Comparison of ENCODE assay signal across 8 mouse cellular contexts in the genomic region with DNA sequence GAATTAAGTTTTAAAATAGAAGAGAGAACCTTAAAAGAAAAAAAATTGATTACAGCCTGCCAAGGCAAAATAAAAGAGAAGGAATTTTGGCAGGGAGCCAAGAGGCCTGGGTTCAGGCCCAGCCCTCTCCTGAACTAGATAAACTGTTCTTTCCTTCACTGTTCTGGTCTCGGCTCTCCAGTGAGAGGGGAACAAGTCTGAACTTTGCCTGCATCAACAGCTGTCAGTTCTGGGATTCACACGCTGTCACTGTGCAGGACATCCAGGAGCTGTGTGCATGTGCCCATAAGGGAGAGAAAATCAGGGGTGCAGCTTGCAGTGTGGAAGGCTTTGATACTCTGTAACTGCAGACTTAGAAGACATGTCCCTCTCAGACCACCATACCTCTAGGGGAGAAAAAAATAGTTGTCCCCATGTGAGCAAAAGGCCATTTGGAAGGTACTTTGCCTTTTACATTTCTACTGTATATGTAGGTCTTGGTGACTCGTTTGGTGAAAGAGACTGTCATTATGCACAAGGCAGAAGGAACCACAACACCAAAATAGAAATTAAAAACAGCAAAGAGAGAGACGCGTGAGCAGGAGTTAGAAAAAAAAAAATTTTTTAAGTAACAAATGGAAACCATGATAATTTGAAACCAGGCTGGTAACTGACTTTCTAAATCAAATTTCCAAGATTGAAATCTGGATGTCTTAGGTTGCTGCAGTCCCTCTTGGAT.
A peak's percentile ranks its signal among the peaks of the same experiment; 100 is the strongest.
DNase-seq lines count a peak whose midpoint lies in the region; ATAC-seq and TF ChIP-seq lines count a peak whose summit lies in the region.

No protein-coding gene starts in this region.

- peak; percentile 58 for TF ChIP-seq EP300 in CH12.LX (IDR thresholded peaks at IDR 0.05; ENCODE audit: low read length)

- WGBS in midbrain, postnatal 0 days, result 62% methylated on average over 5 of the region's 5 CpGs

- in situ Hi-C loops in CH12.LX (cut with MboI; ENCODE audit: low pct_ligation_motif_present, low pct_unique_long_range_greater_than_20kb, low sequenced_read_pairs), result no loop called here

- ATAC-seq in midbrain, postnatal 0 days (ENCODE audit: low FRiP score), result no peak

- peak overlapping the region; percentile 70 for H3K27ac ChIP-seq in CH12.LX (ENCODE audit: insufficient read depth, low read depth)
- no peak overlapping the region for H3K27ac ChIP-seq in midbrain, postnatal 0 days (ENCODE audit: low read depth, low read length)

- H3K4me3 ChIP-seq in CH12.LX (replicated peaks in 1 of 3; ENCODE audit: low read depth in 2 of 3, low read length in 2 of 3, poor library complexity in 1 of 3), result no peak overlapping the region
- no peak overlapping the region for H3K4me3 ChIP-seq in midbrain, postnatal 0 days (ENCODE audit: low read depth, low read length)

- no peak for TF ChIP-seq RAD21 in CH12.LX (IDR thresholded peaks at IDR 0.05; ENCODE audit: low read depth, low read length)

- peak overlapping the region; percentile 44; the same call in 1 of the 2 replicates for H3K4me2 ChIP-seq in CH12.LX (ENCODE audit: insufficient read depth, low read depth, poor library complexity, severe bottlenecking)
- no peak overlapping the region for H3K4me2 ChIP-seq in midbrain, postnatal 0 days (ENCODE audit: low read depth, low read length, poor library complexity, severe bottlenecking)

- H3K9me3 ChIP-seq in CH12.LX (replicated peaks; ENCODE audit: low read length), result no peaks in the 10 kb centered on the region
- no peaks in the 10 kb centered on the region for H3K9me3 ChIP-seq in midbrain, postnatal 0 days (ENCODE audit: low read length)

- TF ChIP-seq POLR2A in CH12.LX (IDR thresholded peaks at IDR 0.05; ENCODE audit: low read depth, low read length), result no peak

- intact Hi-C loops in heart, postnatal 25 days (cut with DNase I), result loop anchor here (10.0 kb wide), 1 partner anchor 185 kb away; no protein-coding TSS in a partner anchor

- H3K27me3 ChIP-seq in CH12.LX (replicated peaks), result no peaks in the 10 kb centered on the region
- no peaks in the 10 kb centered on the region for H3K27me3 ChIP-seq in midbrain, postnatal 0 days (ENCODE audit: insufficient read depth, low read length)

- peak overlapping the region; percentile 3 for H3K9ac ChIP-seq in CH12.LX (ENCODE audit: insufficient read depth, low read depth)
- no peak overlapping the region for H3K9ac ChIP-seq in midbrain, postnatal 0 days (replicated peaks; ENCODE audit: low read length, poor library complexity, severe bottlenecking)

- no peaks in the 10 kb centered on the region for H3K36me3 ChIP-seq in CH12.LX (replicated peaks in 1 of 2; ENCODE audit: control insufficient read depth in 1 of 2, insufficient read depth in 1 of 2, low read length in 1 of 2)
- H3K36me3 ChIP-seq in midbrain, postnatal 0 days (ENCODE audit: insufficient read depth, low read length), result no peaks in the 10 kb centered on the region

- DNase-seq in kidney, adult 18-20 months, result peak; percentile 7
- no peak for DNase-seq in kidney, adult 11 months
- peak; percentile 21 for DNase-seq in CH12.LX (ENCODE audit: extremely low read depth)
- peak; percentile 41 to 60 for DNase-seq in cerebellum, postnatal 25 days
- DNase-seq in heart, postnatal 25 days (ENCODE audit: low spot score), result peak; percentile 2
- peak; percentile 26 for DNase-seq in retina, embryonic 14.5 days (ENCODE audit: low spot score)
- no peak for DNase-seq in midbrain, postnatal 0 days (ENCODE audit: low spot score)
- no peak for DNase-seq in right cerebral cortex, adult 18-20 months

- TF ChIP-seq CTCF in CH12.LX (conservative IDR thresholded peaks at IDR 0.05 in 1 of 2, IDR thresholded peaks at IDR 0.05 in 1 of 2; ENCODE audit: low read depth in 2 of 2, low read length in 2 of 2), result no peak
- TF ChIP-seq CTCF in midbrain, postnatal 0 days (IDR thresholded peaks at IDR 0.05), result no peak

- dilution Hi-C loops in CH12.LX (cut with MboI; ENCODE audit: extremely low pct_ligation_motif_present, extremely low pct_unique_long_range_greater_than_20kb, low sequenced_read_pairs), result no loop called here

- H3K79me2 ChIP-seq in CH12.LX (replicated peaks; ENCODE audit: control insufficient read depth, extremely low read depth, insufficient read depth, poor library complexity, severe bottlenecking), result no peaks in the 10 kb centered on the region

- peaks cover 3 to 18% of the 10 kb centered on the region in 2 experiments; a peak in 3 of 4 replicates for H3K4me1 ChIP-seq in CH12.LX (ENCODE audit: control insufficient read depth in 1 of 2, insufficient read depth in 2 of 2)
- H3K4me1 ChIP-seq in midbrain, postnatal 0 days (ENCODE audit: insufficient read depth, low read length), result no peaks in the 10 kb centered on the region

TF ChIP-seq in CH12.LX, 34 proteins besides CTCF, POLR2A, EP300 and RAD21:
- TF ChIP-seq IRF4 (IDR thresholded peaks at IDR 0.05; ENCODE audit: low read depth, low read length) (peak; percentile 35), ETS1 (conservative IDR thresholded peaks at IDR 0.05; ENCODE audit: low read depth, low read length) (peak; percentile 40; the same call in 1 of the 2 replicates), MXI1 (IDR thresholded peaks at IDR 0.05; ENCODE audit: low read depth, low read length) (no peak), JUND (conservative IDR thresholded peaks at IDR 0.05; ENCODE audit: low read depth, low read length) (no peak), MEF2A (IDR thresholded peaks at IDR 0.05; ENCODE audit: borderline replicate concordance, low read depth, low read length) (peak; percentile 78; the same call in 1 of the 2 replicates), MAX (IDR thresholded peaks at IDR 0.05; ENCODE audit: low read length) (no peak), ZNF384 (IDR thresholded peaks at IDR 0.05; ENCODE audit: low read depth, low read length) (peak; percentile 90), BHLHE40 (IDR thresholded peaks at IDR 0.05; ENCODE audit: low read depth, low read length) (peak; percentile 85)
TF ChIP-seq in CH12.LX: peak in this region for 5.

Comparison
In these comparisons a context has a peak if more than half of its experiments do, and no peak if none do; other contexts are left out.
1. DNase-seq: peak in kidney, adult 18-20 months (single experiment), CH12.LX (single experiment), cerebellum, postnatal 25 days (2 of 2), heart, postnatal 25 days (single experiment) and retina, embryonic 14.5 days (single experiment); none in kidney, adult 11 months (single experiment), midbrain, postnatal 0 days (single experiment) and right cerebral cortex, adult 18-20 months (single experiment).